Mouse (Mus musculus): ENCODE data around the gene Rae1.

The Rae1 gene

GRCm38 (mm10) chr2:173027824-173028495, 28.0 kb downstream of the Rae1 start:
- DNase-seq: peak; percentile 95

- DNase-seq: peak; percentile 86
Measured at GRCm38 (mm10) chr2:173028508-173029031, 28.7 kb downstream of the Rae1 start.

- peak; percentile 91 for DNase-seq
Measured at GRCm38 (mm10) chr2:173030591-173031338, 30.8 kb downstream of the Rae1 start.

GRCm38 (mm10) chr2:173033531-173033930, 33.6 kb downstream of the Rae1 start:
- no peak for DNase-seq

- DNase-seq: peak; percentile 90
Measured at GRCm38 (mm10) chr2:173034998-173035397, 35.1 kb downstream of the Rae1 start.

- DNase-seq: peak; percentile 91
Measured at GRCm38 (mm10) chr2:173035653-173036052, 35.7 kb downstream of the Rae1 start.

GRCm38 (mm10) chr2:173036055-173036454, 36.1 kb downstream of the Rae1 start:
- DNase-seq: peak; percentile 88

- no peak for DNase-seq
Measured at GRCm38 (mm10) chr2:173036611-173037010, 36.7 kb downstream of the Rae1 start.

GRCm38 (mm10) chr2:173037347-173037746, 37.4 kb downstream of the Rae1 start:
- DNase-seq: no peak

GRCm38 (mm10) chr2:173037827-173038607, 38.1 kb downstream of the Rae1 start:
- DNase-seq: peak; percentile 90

GRCm38 (mm10) chr2:173039041-173039440, 39.1 kb downstream of the Rae1 start:
- no peak for DNase-seq

- DNase-seq: no peak
Measured at GRCm38 (mm10) chr2:173040803-173041202, 40.9 kb downstream of the Rae1 start.

GRCm38 (mm10) chr2:173041242-173041641, 41.3 kb downstream of the Rae1 start:
- no peak for DNase-seq

GRCm38 (mm10) chr2:173041893-173042292, 42.0 kb downstream of the Rae1 start:
- DNase-seq: no peak

GRCm38 (mm10) chr2:173042504-173043162, 42.7 kb downstream of the Rae1 start:
- no peak for DNase-seq

GRCm38 (mm10) chr2:173044198-173044970, 44.5 kb downstream of the Rae1 start:
- DNase-seq: peak; percentile 98

- peak; percentile 95 for DNase-seq
Measured at GRCm38 (mm10) chr2:173046582-173047297, 46.8 kb downstream of the Rae1 start.

GRCm38 (mm10) chr2:173047471-173047870, 47.6 kb downstream of the Rae1 start:
- peak; percentile 89 for DNase-seq

GRCm38 (mm10) chr2:173048041-173048745, 48.3 kb downstream of the Rae1 start:
- DNase-seq: no peak

- no peak for DNase-seq
Measured at GRCm38 (mm10) chr2:173049231-173049630, 49.3 kb downstream of the Rae1 start.

GRCm38 (mm10) chr2:173049817-173050216, 49.9 kb downstream of the Rae1 start:
- peak; percentile 90 for DNase-seq

Data from heart, adult 11 months (tissue).